Mouse (Mus musculus): ENCODE data around the gene Ubxn6.
"Not testable (repeated sequence)": the region's sequence is repeated elsewhere in the genome, so short reads cannot be mapped to it uniquely, and the experiment has no call there.

Gene Ubxn6

DNA sequence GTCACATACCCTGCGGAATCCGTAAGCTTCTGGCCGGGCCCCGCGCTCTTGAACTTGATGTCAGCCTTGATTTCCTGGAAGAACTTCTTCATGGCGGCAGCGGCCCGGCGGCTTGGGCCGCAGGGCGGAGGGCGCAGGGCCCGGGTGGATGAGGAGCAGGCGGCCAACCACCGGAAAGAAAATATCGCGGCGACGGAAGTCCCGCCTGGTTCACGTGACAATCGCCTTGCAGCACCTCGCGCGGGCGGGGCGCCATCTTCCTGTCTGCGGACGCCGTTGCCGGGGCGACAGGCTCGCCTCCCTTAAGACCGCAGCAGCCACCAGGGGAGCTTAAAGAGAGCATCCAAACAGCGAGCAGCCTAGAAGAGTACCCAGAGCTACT is at the start of gene Ubxn6:
Gene Ubxn6, minus strand, starts transcription at position 202 of the 382 bp plus-strand sequence.
- peak; percentile 80 for DNase-seq (ENCODE audit: low read depth, low spot score)

DNA sequence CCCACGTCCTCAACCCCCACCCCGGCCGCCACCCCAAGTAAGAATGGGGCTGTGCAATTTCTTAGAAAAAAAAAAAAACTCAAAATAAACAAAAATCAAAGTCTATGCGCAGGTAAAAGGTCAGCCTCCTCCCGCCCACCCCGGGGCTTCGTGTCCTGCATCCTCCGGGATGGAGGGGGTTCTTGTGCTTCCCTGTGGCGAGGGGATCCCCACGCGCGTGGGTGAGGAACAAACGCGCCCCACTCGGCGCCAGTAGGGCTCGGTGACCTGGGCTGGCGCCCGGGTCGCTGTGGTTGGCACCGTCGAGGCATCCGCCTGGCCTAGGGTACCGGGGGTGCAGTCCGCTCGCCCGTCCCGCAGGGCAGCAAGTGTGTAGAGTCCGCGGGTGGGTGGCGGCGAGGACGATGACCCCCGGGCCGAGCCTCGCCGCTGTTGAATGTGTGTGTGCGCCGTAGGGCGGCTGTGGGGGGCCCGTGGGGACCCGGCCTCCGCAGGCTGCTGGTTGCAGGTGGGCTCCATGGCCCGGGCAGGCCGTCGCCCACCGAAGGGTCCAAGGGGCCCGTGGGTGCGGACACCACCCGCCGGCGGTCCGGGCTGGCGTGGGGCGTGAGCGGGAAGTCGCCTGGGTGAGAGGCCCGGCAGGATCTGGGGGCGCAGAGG is 49.0 kb upstream of the Ubxn6 start:
- DNase-seq (ENCODE audit: low read depth, low spot score) = no peak

DNA sequence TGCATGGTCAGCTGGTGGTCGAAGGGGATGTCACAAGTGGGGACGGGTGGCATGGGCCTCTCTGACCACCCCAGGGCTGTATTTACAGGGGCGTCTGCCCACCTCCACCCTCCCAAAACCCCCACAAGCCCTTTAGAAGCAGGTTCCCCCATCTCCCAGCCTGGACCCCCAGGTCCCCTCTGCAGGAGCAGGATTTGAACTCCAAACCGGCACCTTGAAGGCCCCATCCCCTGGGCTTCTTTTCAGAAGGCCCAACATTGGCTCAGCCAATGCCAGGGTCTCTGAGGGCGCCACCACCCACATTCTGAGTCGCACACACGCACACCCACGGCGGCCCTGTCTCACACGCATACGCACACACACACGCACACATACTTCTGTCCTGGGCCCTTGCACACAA is 48.3 kb upstream of the Ubxn6 start:
- no peak for DNase-seq (ENCODE audit: low read depth, low spot score)

DNA sequence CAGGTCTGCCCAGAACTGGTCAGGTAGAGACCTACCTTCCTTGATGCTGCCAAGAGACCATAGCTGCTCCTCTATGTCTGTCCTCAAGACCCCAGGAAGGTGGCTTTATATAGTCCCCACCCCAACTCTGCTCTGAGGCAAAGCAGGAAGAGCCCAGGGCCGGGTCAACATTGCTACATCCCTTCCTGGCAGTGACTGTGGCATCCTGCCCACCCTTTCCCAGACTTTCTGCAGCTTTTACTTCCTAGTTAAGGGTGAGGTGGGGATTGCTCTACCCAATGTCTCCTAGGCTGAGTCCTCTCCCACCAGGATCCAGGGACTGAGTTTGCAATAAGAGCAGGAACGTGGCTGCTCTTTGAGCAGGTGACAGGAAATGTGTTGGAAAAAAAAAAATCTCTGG is 47.0 kb upstream of the Ubxn6 start, which contains the start of gene Lrg1:
Gene Lrg1, minus strand, starts transcription at position 176 of the 400 bp plus-strand sequence.
- no peak for DNase-seq (ENCODE audit: low read depth, low spot score)

DNA sequence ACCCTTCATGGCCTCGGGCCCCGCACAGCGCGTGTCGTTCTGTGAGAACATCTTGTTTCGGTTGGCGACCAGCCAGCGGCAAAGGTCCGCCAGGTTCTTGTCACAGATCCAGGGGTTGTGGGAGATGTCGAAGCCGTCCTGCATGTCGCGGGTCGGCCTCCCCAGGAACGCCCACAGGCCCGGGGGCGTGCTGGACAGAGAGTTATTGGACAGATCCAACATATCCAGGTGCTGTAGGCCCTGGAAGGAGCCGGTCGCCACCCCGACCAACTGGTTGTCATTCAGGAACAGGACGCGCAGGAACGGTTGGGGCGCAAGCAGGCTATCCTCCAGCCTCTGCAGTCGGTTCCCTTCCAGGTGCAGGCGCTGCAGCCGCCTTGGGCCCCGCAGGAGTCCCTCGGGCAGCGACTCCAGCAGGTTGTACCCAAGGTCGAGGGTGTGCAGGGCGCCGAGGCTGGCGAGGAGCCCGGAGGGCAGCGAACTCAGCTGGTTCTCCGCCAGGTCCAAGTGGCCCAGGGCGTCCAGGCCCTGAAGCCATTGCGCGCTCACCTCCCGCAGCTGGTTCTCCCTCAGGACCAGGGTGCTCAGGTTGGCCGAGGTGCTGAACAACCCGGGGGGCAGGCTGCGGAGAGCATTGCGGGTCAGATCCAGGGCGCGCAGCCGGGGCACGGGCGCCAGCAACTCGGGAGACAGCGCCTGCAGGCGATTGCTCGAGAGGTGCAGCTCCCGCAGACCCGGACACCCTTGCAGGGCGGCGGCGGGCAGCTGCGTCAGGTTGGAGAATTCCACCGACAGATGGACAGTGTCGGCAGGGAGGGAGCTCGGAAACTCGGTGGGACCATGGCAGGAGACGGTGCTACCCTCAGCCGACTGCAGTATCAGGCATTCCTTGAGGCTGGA is 45.4 kb upstream of the Ubxn6 start:
- DNase-seq (ENCODE audit: low read depth, low spot score) = no peak

DNA sequence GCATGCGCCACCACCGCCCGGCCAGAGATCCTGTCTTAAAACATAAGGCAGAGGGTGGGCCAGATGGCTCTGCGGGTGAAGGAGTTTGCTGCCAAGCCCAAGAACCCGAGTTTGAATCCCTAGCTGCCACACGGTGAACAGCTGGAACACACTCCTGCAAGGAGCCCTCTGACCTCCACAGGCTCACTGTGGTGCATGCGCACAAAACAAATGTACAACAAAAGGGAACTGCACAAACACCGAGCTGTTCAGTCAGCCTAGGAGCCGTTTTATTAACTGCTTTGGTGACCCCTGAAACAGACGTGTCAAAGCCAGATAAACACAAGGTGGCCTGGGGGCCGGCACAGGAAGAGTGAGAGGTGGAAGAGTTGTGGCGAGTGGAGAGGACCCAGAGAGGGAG is 44.6 kb upstream of the Ubxn6 start:
- DNase-seq (ENCODE audit: low read depth, low spot score) = no peak

DNA sequence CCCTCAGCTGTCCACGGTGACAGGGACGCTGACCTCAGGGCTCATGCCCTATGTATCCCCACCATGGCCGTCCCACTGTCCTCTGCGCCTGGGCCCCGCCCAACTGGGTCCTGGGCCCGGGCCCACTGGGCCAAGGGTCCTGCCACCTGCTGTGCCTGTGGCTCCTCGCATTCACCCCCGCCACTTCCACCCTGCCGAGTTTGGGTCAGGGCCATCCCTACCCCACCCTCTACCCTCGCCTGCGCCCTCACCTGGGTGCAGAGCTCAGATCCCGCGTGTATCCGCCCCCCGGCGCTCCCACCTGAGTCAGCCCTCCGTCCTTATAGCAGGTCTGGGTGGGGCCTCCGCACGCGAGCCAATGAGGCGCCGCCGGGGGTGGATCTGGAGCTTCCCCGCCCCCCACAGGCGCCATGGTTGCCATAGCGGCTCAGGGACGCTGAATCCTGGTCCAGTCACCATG is 42.5 kb upstream of the Ubxn6 start, which contains the start of gene Plin5:
Gene Plin5, minus strand, starts transcription at position 346 of the 460 bp plus-strand sequence.
- DNase-seq (ENCODE audit: low read depth, low spot score) = no peak

DNA sequence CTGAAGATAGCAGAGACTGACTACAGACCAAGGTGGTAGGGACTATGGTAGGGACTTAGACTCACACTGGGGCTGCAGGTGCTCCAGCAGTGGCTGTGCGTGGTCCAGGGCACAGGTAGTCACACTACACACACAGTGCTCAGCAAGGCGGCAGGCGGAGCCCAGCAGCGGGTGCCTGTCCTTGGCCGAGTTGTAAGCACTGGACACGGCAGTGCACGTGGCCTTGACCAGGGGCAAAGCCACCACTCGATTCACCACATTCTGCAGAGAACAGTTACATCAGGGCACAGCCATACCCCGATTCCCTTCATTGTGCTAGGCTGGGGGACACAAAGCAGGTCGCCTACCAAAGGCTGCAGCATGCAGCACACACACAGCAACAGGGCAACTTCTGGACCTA is 41.4 kb upstream of the Ubxn6 start:
- DNase-seq (ENCODE audit: low read depth, low spot score) = no peak

DNA sequence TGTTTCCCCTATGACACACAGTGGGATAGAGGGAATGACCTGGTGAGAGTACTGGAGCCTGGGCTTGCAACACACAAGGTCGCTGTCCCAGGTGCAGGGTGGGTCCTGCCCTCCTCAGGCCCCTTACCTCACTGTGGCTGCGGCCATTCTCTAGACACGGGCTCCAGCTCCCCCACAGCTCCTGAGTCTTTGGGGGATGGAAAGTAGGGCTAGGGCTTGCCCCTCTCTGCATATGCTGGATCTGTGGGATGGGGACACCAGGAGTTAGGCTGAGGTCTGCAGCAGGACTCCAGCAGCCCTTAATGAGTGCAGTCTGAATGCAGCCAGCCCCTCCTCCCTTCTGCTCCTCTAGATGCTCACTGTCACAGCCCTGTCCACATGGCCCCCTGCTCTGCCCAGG is 37.9 kb upstream of the Ubxn6 start:
- no peak for DNase-seq (ENCODE audit: low read depth, low spot score)

DNA sequence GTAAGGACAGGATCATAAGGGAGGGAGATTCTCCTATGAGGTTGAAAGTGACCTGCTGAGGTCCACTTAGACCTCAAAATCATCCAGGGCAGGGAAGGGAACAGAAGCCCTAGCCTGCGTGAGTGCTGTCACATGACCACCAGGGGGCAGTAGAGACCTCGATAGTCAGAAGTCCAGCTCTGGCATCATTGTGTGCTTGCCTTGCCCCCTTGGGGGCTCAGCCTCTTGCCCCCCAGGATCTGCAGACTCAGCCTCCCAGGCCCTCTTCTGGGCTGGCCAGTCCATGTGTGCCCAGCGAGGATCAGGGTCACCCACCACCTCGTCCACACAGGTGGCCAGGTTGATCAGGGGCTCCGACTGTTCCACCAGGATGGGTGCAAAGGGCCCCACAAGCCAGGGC is 37.0 kb upstream of the Ubxn6 start:
- peak; percentile 58 for DNase-seq (ENCODE audit: low read depth, low spot score)

DNA sequence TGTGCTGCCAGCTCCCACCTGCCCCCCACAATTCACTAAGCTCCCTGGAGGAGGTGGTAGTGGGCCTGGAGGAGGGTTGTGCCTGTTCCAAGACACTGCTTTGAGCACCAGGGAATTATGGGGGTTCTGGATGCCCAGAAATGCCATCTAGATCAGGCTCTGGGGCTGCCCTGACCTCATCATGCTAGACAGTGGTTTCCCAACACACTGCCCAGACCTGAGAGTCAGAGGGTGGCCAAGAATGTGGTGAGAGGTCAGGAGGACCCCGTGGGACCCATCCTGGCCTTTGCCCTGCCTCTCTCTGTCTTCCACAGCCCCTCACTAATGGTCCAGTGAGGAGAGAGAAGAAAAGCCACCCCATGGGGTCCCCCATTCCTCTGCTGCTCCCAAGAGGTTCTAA is 36.2 kb upstream of the Ubxn6 start:
- DNase-seq (ENCODE audit: low read depth, low spot score) = no peak

DNA sequence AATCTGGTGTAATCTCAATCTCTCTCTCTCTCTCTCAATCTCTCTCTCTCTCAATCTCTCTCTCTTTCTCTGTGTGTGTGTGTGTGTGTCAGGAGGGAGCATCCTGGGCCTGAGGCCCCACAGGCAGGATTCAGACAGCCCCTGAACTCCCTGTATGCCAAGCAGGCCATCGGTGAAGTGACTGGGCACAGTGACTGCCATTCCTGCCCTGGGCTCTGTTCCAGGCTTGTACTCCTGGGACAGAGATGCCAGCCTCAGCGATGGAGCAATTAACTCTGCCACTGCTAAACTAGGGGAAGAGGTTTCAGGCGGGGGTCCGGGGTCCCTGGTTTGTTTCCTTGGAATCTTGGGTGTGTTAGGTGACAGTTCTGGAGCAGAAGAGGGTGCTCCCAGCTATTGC is 35.7 kb upstream of the Ubxn6 start:
- no peak for DNase-seq (ENCODE audit: low read depth, low spot score)

DNA sequence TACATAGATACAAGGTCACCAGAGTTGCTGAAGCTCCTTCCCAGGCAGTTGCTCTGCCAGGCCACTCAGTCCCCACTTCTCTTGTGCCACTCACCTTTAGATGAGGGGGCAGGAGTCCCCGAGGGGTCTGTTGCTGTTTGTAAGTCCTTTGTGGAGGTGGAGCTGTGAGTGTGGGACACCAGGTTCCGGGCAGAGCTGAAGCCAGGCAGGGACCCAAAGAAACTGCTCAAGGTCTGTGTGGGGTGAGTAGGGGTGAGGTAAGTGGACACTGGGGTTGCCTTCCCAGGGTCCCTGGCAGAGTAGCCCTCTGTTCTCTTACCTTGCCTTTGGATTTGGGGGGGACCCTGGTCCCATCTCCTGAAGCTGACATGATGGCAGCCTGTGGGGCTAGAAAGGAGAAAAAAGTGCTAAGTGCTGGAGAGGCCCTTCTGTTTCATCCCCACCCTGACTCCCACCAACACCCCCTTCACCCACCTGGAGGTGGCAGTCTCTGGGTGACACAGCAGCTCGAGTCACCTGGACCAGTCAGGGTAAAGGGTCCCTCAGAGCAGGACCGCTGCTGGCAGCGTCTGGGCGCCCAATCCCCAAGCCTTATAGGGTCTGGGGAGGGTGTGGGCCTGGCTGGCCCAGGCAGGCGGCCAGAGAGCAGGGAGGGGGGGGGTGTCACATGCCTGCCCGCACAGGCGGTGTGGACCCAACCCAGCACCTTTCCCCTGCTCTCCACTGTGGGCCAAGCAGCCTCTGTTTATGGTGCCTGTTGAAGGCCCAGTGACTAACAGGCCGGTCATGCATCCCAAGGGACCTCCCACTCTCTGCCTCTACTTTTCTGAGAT is 34.6 kb upstream of the Ubxn6 start, which contains the start of gene Plin4:
Gene Plin4, minus strand, starts transcription at position 585 of the 833 bp plus-strand sequence.
- DNase-seq (ENCODE audit: low read depth, low spot score) = no peak

DNA sequence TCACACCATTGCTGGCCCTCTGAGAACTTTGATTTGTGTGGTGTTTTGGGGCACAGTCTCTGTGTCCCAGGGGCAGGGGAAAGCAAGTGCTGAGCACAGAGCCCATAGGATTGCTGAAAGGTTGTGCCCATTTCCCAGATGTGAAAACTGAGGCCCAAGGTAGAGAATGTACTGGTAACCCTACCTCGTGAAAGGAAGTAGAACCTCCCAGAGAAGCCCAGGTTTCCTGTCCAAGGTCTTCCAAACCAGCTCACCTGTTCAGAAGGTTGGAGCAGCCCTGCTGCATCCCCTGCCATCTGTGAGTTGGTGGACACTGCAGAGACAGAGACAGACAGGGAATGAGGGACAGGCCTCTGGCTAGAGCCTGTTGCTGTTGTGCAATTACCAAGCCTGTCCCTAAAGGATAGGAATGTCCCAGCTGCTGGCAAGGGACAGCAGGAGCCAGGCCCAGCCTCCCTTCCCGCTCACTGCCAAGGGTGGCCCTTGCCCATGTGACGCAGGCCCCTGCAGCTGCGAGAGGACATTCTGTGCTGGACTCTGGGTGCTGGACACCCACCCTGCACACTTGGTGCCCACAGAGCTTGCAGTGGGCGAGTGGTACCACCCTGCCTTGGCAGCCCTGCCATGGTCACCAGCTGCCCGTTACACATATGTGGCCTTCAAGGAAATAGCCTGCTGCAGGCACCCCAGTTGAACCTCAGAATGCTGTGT is 33.7 kb upstream of the Ubxn6 start:
- no peak for DNase-seq (ENCODE audit: low read depth, low spot score)

DNA sequence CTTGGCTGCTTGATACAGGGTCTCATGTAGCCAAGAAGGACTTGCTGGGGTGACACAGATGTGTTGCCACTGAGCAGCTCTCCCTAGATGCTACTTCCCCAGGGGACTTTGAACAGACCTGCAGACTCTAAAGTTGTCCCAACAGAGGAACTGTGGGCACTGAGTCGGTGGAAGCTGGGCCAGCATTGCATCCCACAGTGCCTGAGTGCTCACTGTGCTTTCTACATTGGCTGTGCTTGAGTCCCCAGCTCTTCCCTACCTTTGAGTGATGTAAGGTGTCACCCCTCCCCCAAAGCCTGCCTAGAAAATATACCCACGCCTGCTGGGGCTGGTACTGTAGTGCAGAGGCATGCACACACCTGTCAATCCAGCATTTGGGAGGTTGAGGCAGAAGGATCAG is 32.9 kb upstream of the Ubxn6 start:
- DNase-seq (ENCODE audit: low read depth, low spot score) = no peak

DNA sequence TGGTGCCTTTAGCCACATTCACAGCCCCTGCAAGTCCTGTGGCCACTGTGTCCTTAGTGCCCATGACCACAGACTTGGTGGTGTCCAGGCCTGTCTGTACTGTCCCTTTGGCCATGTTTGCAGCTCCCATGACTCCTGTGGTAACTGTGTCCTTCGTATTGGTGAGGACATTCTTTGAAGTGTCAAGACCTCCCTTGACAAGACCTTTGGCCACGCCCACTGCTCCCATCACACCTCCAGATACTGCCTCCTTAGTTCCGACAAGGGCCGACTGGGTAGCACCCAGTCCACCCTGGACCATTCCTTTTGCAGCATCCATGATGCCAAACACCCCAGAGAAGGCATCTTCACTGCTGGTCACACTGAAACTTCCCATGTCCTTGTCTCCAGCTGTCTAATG is 32.2 kb upstream of the Ubxn6 start:
- DNase-seq (ENCODE audit: low read depth, low spot score) = no peak

DNA sequence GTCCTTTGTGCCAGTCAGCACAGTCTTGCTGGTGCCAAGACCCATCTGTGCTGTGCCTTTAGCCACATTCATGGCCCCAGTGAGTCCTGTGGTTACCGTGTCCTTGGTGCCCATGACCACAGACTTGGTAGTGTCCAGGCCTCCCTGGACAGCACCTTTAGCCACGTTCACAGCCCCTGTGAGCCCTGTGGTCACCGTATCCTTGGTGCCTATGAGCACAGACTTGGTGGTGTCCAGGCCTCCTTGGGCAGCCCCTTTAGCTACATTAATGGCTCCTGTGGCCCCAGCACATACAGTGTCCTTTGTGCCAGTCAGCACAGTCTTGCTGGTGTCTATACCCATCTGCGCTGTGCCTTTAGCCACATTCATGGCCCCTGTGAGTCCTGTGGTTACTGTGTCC is 31.6 kb upstream of the Ubxn6 start:
- not testable (repeated sequence) for DNase-seq (ENCODE audit: low read depth, low spot score)

DNA sequence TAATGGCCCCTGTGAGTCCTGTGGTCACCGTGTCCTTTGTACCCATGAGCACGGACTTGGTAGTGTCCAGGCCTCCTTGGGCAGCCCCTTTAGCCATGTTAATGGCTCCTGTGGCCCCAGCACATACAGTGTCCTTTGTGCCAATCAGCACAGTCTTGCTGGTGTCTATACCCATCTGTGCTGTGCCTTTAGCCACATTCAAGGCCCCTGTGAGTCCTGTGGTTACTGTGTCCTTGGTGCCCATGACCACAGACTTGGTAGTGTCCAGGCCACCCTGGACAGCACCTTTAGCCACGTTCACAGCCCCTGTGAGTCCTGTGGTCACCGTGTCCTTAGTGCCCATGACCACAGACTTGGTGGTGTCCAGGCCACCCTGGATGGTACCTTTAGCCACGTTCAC is 30.0 kb upstream of the Ubxn6 start:
- DNase-seq (ENCODE audit: low read depth, low spot score) = not testable (repeated sequence)

DNA sequence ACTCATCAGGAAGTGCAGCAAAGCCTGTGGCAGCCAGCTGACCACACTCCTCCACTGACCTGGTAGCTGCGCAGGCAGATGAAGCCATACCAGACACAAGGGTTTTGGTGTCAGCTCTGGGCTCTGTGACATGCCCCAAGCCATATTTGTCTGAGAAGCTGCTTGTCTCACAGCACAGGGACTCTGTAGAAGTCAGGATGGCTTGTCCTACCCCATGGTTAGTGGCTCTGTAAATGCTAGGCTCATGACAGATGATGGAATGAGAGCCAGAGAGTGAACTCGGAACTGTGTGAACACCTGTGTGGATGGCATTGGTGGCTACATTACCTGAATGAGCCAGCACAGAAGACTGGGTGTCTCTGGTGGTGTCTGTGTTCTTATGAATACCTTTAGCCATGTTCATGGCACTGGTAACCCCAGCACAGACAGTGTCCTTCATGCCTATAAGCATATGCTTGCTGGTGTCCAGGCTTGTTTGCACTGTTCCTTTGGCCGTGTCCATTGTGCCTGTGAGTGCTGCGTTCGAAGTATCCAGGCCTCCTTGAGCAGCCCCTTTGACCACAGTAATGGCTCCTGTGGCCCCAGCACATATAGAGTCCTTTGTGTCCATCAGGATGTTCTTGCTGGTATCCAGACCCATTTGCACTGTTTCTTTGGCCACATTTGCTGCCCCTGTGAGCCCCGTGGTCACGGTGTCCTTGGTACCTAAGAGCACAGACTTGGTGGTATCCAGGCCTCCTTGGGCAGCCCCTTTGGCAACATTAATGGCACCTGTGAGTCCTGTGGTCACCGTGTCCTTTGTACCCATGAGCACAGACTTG is 28.8 kb upstream of the Ubxn6 start:
- no peak for DNase-seq (ENCODE audit: low read depth, low spot score)

DNA sequence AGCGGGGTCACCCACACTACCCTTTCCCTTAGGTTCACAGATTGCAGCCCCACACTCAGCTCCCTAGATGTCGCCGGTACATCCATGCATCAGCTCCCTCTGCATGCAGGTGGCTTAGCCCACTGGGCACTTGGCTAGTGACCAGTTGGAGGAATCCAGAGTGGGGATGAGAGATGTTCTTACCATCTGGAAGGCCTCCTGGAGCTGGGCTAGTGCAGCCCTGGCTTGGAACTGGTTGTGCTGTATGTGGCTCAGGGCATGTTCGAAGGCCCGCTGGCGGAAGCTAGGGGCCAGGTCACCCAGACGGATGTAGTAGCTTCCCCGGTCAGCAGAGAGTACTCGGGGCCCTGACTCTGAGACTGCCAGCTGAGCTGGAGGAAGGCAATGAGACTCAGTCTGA is 28.1 kb upstream of the Ubxn6 start:
- no peak for DNase-seq (ENCODE audit: low read depth, low spot score)

Measured in c-Kit-negative CD71-positive TER-119-positive erythroid progenitor cells, embryonic 14.5 days (primary cell).